Mouse (Mus musculus) Muller cell, postnatal 12 days (primary cell): ENCODE results near the gene Alas2.

ENCODE experiments used
- DNase-seq: peaks from one replicate; pipeline ENCODE4 v3.0.0-alpha.2; 2015; ENCODE audit errors: inconsistent ontology term

Alas2 gene

GRCm38 (mm10) chrX:150547239-150547638, at the start of gene Alas2:
Gene Alas2, plus strand, starts transcription at chrX:150547375.
- no peak for DNase-seq

- no peak for DNase-seq
These were observed 38.5 kb upstream of the Alas2 start for GRCm38 (mm10) chrX:150508696-150509095.

- DNase-seq: peak; percentile 6
These were observed 36.5 kb upstream of the Alas2 start for GRCm38 (mm10) chrX:150510631-150511030.

GRCm38 (mm10) chrX:150511274-150511673, 35.9 kb upstream of the Alas2 start:
- no peak for DNase-seq

- no peak for DNase-seq
These were observed 33.0 kb upstream of the Alas2 start for GRCm38 (mm10) chrX:150514127-150514526.

GRCm38 (mm10) chrX:150516015-150516414, 31.2 kb upstream of the Alas2 start:
- DNase-seq: no peak

- no peak for DNase-seq
These were observed 30.7 kb upstream of the Alas2 start for GRCm38 (mm10) chrX:150516477-150516876.

- no peak for DNase-seq
These were observed 7.1 kb upstream of the Alas2 start for GRCm38 (mm10) chrX:150540111-150540510.

- DNase-seq: no peak
These were observed 5.5 kb upstream of the Alas2 start for GRCm38 (mm10) chrX:150541684-150542083.

- no peak for DNase-seq
These were observed 2.5 kb downstream of the Alas2 start for GRCm38 (mm10) chrX:150549639-150550038.

- no peak for DNase-seq
These were observed 4.8 kb downstream of the Alas2 start for GRCm38 (mm10) chrX:150551986-150552385.

- DNase-seq: no peak
These were observed 6.9 kb downstream of the Alas2 start for GRCm38 (mm10) chrX:150554032-150554431.

GRCm38 (mm10) chrX:150564644-150565357, 17.6 kb downstream of the Alas2 start:
- no peak for DNase-seq

- DNase-seq: no peak
These were observed 34.7 kb downstream of the Alas2 start for GRCm38 (mm10) chrX:150581921-150582320.

GRCm38 (mm10) chrX:150585116-150585515, 37.9 kb downstream of the Alas2 start:
- DNase-seq: no peak

- DNase-seq: peak; percentile 87
These were observed 41.0 kb downstream of the Alas2 start, which contains the start of gene Pfkfb1 for GRCm38 (mm10) chrX:150588023-150588764. Gene Pfkfb1, plus strand, starts transcription at chrX:150588229.

GRCm38 (mm10) chrX:150589696-150590095, 42.5 kb downstream of the Alas2 start, which contains the start of gene Apex2:
Gene Apex2, minus strand, starts transcription at chrX:150589868.
- no peak for DNase-seq

GRCm38 (mm10) chrX:150593266-150594035, 46.3 kb downstream of the Alas2 start:
- DNase-seq: no peak

GRCm38 (mm10) chrX:150594176-150594575, 47.0 kb downstream of the Alas2 start:
- DNase-seq: no peak

- no peak for DNase-seq
These were observed 48.0 kb downstream of the Alas2 start for GRCm38 (mm10) chrX:150595016-150595760.

GRCm38 (mm10) chrX:150598882-150599281, 51.7 kb downstream of the Alas2 start:
- no peak for DNase-seq
